Mouse (Mus musculus) small intestine, adult 2 months (tissue): ENCODE data around the gene Kirrel3.

Source experiments
- CTCF ChIP-seq: fragments of 200-500 bp; IDR thresholded peaks from 2 replicates; pipeline ENCODE4 v1.5.1; 2012; ENCODE audit warnings: low read depth, mild to moderate bottlenecking, control low read depth, inconsistent platforms, low read length, moderate library complexity, mixed read lengths; ENCODE audit not compliant: insufficient replicate concordance, insufficient read length; ENCODE audit errors: extremely low read depth
- POLR2A ChIP-seq: fragments of 200-500 bp; IDR thresholded peaks from 2 replicates; pipeline ENCODE4 v1.6.1; 2012; ENCODE audit warnings: low read depth, mild to moderate bottlenecking, control low read depth, inconsistent platforms, low read length, moderate library complexity

- TF ChIP-seq POLR2A, result no peak
- TF ChIP-seq CTCF, result no peak
Measured at GRCm38 (mm10) chr9:35045756-35046155, 560.1 kb downstream of the Kirrel3 start.
